Mouse (Mus musculus) erythroblast, embryonic 14.5 days (primary cell): Measurements from ENCODE around the gene Nrbp1. TPM values are rescaled to one million over a fixed set of nuclear protein-coding genes. Genes with fewer than 3 reads are reported as not detected.

Experiments
- H3K27me3 ChIP-seq: 2 replicates; pipeline ENCODE4 v1.6.1; 2012; ENCODE audit warnings: inconsistent platforms; ENCODE audit not compliant: control insufficient read depth
- H3K36me3 ChIP-seq: 2 replicates; pipeline ENCODE4 v1.6.1; 2012; ENCODE audit warnings: mild to moderate bottlenecking, inconsistent platforms; ENCODE audit not compliant: control insufficient read depth
- H3K4me1 ChIP-seq: 2 replicates; pipeline ENCODE4 v1.6.1; 2012; ENCODE audit warnings: inconsistent platforms; ENCODE audit not compliant: control insufficient read depth
- H3K4me3 ChIP-seq: replicated peaks from 2 replicates; pipeline ENCODE3; 2012; ENCODE audit warnings: moderate library complexity, mild to moderate bottlenecking, inconsistent platforms
- H3K9me3 ChIP-seq: 2 replicates; pipeline ENCODE4 v1.6.1; 2012; ENCODE audit warnings: low read length, inconsistent platforms, mixed read lengths; ENCODE audit not compliant: control insufficient read depth
- GATA1 ChIP-seq: IDR thresholded peaks from 2 replicates; pipeline ENCODE4 v1.6.1; 2012; ENCODE audit warnings: low read length, inconsistent platforms, mixed read lengths
- TAL1 ChIP-seq: IDR thresholded peaks from 3 replicates; pipeline ENCODE4 v1.6.1; 2012; ENCODE audit warnings: low read length, inconsistent platforms, mixed read lengths
- polyA plus RNA-seq: library from polyadenylated mRNA; stranded (reverse); fragments of >175 nt; gene quantifications from 2 replicates; pipeline ENCODE4 v1.2.3, GENCODE M21; 2012

Gene Nrbp1
- polyA plus RNA-seq, 1 experiment, result 2.6 TPM

GRCm38 (mm10) chr5:31288225-31288624, 47.6 kb downstream of the Nrbp1 start:
- H3K27me3 ChIP-seq, result peaks cover 3% of the 10 kb centered on the region
- TF ChIP-seq GATA1 (no peak), TAL1 (no peak)
- peaks cover 29% of the 10 kb centered on the region for H3K4me1 ChIP-seq
- H3K4me3 ChIP-seq, result no peak overlapping the region
- no peaks in the 10 kb centered on the region for H3K9me3 ChIP-seq
- peaks cover 10% of the 10 kb centered on the region for H3K36me3 ChIP-seq

- Histone ChIP-seq H3K9me3 (no peaks in the 10 kb centered on the region), H3K36me3 (peaks cover 11% of the 10 kb centered on the region), H3K4me1 (peaks cover 29% of the 10 kb centered on the region), H3K4me3 (no peak overlapping the region), H3K27me3 (peaks cover 7% of the 10 kb centered on the region)
- no peak for TF ChIP-seq GATA1
These were observed 48.0 kb downstream of the Nrbp1 start for GRCm38 (mm10) chr5:31288655-31289054.

GRCm38 (mm10) chr5:31289626-31290230, 49.1 kb downstream of the Nrbp1 start:
- Histone ChIP-seq H3K27me3 (peaks cover 18% of the 10 kb centered on the region), H3K36me3 (peaks cover 9% of the 10 kb centered on the region), H3K4me3 (peak overlapping the region; percentile 69), H3K4me1 (peaks cover 29% of the 10 kb centered on the region), H3K9me3 (no peaks in the 10 kb centered on the region)
- TF ChIP-seq TAL1 (no peak), GATA1 (no peak)

GRCm38 (mm10) chr5:31290521-31291360, 50.1 kb downstream of the Nrbp1 start, which contains the start of gene Ift172:
Gene Ift172 (minus strand): TSS chr5:31291116.
- Histone ChIP-seq H3K4me1 (peaks cover 37% of the 10 kb centered on the region), H3K36me3 (peaks cover 4% of the 10 kb centered on the region), H3K4me3 (peak within 1 kb of the TSS; percentile 69), H3K9me3 (no peaks in the 10 kb centered on the region; the same call in 1 of the 2 replicates), H3K27me3 (peaks cover 28% of the 10 kb centered on the region)
- TF ChIP-seq TAL1 (no peak), GATA1 (no peak)

GRCm38 (mm10) chr5:31291361-31291688, 50.7 kb downstream of the Nrbp1 start:
- no peaks in the 10 kb centered on the region; the same call in 1 of the 2 replicates for H3K9me3 ChIP-seq
- H3K36me3 ChIP-seq, result peaks cover 2% of the 10 kb centered on the region; the same call in 1 of the 2 replicates
- H3K27me3 ChIP-seq, result peaks cover 34% of the 10 kb centered on the region
- H3K4me1 ChIP-seq, result peaks cover 37% of the 10 kb centered on the region
- TF ChIP-seq GATA1 (no peak), TAL1 (no peak)
- peak overlapping the region; percentile 69 for H3K4me3 ChIP-seq

GRCm38 (mm10) chr5:31294964-31295605, 54.4 kb downstream of the Nrbp1 start:
- H3K27me3 ChIP-seq, result peaks cover 57% of the 10 kb centered on the region
- no peaks in the 10 kb centered on the region; the same call in 1 of the 2 replicates for H3K9me3 ChIP-seq
- H3K36me3 ChIP-seq, result peaks cover 2% of the 10 kb centered on the region; the same call in 1 of the 2 replicates
- H3K4me1 ChIP-seq, result peaks cover 29% of the 10 kb centered on the region
- H3K4me3 ChIP-seq, result peak overlapping the region; percentile 47
- TF ChIP-seq TAL1 (no peak), GATA1 (no peak)

- H3K4me3 ChIP-seq, result peak within 1 kb of the TSS; percentile 47
- H3K27me3 ChIP-seq, result peaks cover 59% of the 10 kb centered on the region
- peaks cover 24% of the 10 kb centered on the region for H3K4me1 ChIP-seq
- H3K36me3 ChIP-seq, result peaks cover 2% of the 10 kb centered on the region; the same call in 1 of the 2 replicates
- no peak for TF ChIP-seq TAL1
- no peak for TF ChIP-seq GATA1
- H3K9me3 ChIP-seq, result no peaks in the 10 kb centered on the region; the same call in 1 of the 2 replicates
These were observed 55.0 kb downstream of the Nrbp1 start, which contains the start of gene Fndc4 for GRCm38 (mm10) chr5:31295606-31296141. Gene Fndc4 (minus strand): TSS chr5:31296080.

GRCm38 (mm10) chr5:31297047-31297757, 56.5 kb downstream of the Nrbp1 start, which contains the start of gene Gckr:
Gene Gckr (plus strand): TSS chr5:31297443.
- H3K4me1 ChIP-seq, result peaks cover 10% of the 10 kb centered on the region
- H3K36me3 ChIP-seq, result peaks cover 2% of the 10 kb centered on the region; the same call in 1 of the 2 replicates
- TF ChIP-seq GATA1 (no peak), TAL1 (no peak)
- H3K4me3 ChIP-seq, result no peak within 1 kb of the TSS
- no peaks in the 10 kb centered on the region; the same call in 1 of the 2 replicates for H3K9me3 ChIP-seq
- peaks cover 60% of the 10 kb centered on the region for H3K27me3 ChIP-seq
